Mouse (Mus musculus): Measurements from ENCODE around the gene Srxn1. TPM values are rescaled to one million over a fixed set of nuclear protein-coding genes. Genes with fewer than 3 reads are reported as not detected.

Gene Srxn1
- polyA plus RNA-seq, 1 experiment = 50.2 TPM

DNA sequence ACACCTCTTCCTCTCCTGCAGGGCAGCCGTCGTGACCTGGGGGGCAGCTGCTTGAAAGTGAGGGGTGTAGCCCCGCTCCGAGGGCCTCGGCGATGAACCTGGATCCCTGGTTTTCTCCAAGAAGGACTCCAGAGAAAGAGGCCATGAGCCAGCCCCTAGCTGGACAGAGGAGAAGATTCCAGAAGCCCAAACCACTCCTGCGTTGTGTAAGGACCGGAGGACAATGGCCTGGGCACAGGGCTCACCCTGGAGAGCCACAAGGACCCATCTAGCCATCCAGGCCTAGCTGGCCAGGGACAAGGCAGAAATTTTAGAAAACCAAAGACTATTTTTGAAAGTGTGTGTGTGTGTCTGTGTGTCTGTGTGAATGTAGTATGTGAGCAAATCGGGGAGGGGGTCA is 43.4 kb downstream of the Srxn1 start:
- no peak for TF ChIP-seq CTCF (IDR thresholded peaks at IDR 0.05; ENCODE audit: low read depth, low read length)
- no peak for TF ChIP-seq POLR2A (IDR thresholded peaks at IDR 0.05; ENCODE audit: borderline replicate concordance, low read depth, low read length)
- Histone ChIP-seq H3K4me3 (ENCODE audit: insufficient read depth, low read length) (no peak overlapping the region), H3K4me1 (ENCODE audit: control insufficient read depth, insufficient read depth, low read length) (no peaks in the 10 kb centered on the region), H3K27ac (ENCODE audit: insufficient read depth, low read depth, low read length) (no peak overlapping the region)

DNA sequence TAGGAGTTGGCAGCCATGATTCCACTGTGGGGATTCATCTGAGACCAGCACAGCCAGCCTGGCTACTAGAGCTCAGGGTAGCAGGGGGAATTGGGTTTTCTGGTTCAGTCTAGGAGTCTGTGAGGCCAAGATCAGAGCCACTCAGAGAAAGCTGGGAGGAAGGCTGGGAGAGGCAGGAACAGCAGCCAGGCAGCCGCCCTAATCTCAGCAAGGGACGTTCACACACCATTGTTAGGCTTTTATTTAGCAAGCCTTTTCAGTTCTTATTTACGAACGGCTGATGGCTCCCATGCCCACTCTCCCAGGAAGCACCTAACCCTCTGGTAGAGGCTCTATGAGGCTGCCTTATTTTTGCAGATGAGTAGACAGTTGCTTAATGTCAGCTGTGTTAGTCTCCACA is 44.6 kb downstream of the Srxn1 start:
- no peak overlapping the region for H3K4me3 ChIP-seq (ENCODE audit: insufficient read depth, low read length)
- TF ChIP-seq CTCF (IDR thresholded peaks at IDR 0.05; ENCODE audit: low read depth, low read length) = no peak
- TF ChIP-seq POLR2A (IDR thresholded peaks at IDR 0.05; ENCODE audit: borderline replicate concordance, low read depth, low read length) = no peak
- H3K27ac ChIP-seq (ENCODE audit: insufficient read depth, low read depth, low read length) = no peak overlapping the region
- no peaks in the 10 kb centered on the region for H3K4me1 ChIP-seq (ENCODE audit: control insufficient read depth, insufficient read depth, low read length)

- H3K4me1 ChIP-seq (ENCODE audit: control insufficient read depth, insufficient read depth, low read length) = no peaks in the 10 kb centered on the region
- TF ChIP-seq POLR2A (IDR thresholded peaks at IDR 0.05; ENCODE audit: borderline replicate concordance, low read depth, low read length) = no peak
- no peak for TF ChIP-seq CTCF (IDR thresholded peaks at IDR 0.05; ENCODE audit: low read depth, low read length)
- no peak overlapping the region for H3K4me3 ChIP-seq (ENCODE audit: insufficient read depth, low read length)
- H3K27ac ChIP-seq (ENCODE audit: insufficient read depth, low read depth, low read length) = no peak overlapping the region
Observed at GRCm38 (mm10) chr2:152150373-152150772, 45.1 kb downstream of the Srxn1 start.

DNA sequence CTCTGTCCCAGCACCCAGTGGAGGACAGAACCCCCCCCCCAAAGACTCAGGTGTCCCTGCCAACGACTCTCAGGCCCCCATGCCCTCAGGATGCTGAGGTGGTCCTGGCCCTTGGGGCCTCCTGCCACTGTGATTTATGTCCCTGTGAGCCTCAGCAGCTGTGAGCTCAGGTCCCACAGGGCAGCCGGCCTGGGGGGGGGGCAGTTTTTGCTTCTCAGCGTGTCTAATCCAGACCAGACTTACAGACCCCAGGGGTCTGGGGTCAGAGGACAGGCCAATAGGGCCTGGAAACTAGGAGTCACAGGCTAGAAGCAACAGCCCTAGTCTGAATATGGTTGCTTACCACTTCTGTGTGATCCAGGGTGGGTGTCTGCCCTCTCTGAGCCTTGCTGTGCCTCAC is 48.0 kb downstream of the Srxn1 start:
- Histone ChIP-seq H3K4me3 (ENCODE audit: insufficient read depth, low read length) (no peak overlapping the region), H3K27ac (ENCODE audit: insufficient read depth, low read depth, low read length) (no peak overlapping the region), H3K4me1 (ENCODE audit: control insufficient read depth, insufficient read depth, low read length) (no peaks in the 10 kb centered on the region)
- TF ChIP-seq CTCF (IDR thresholded peaks at IDR 0.05; ENCODE audit: low read depth, low read length) (no peak), POLR2A (IDR thresholded peaks at IDR 0.05; ENCODE audit: borderline replicate concordance, low read depth, low read length) (no peak)

DNA sequence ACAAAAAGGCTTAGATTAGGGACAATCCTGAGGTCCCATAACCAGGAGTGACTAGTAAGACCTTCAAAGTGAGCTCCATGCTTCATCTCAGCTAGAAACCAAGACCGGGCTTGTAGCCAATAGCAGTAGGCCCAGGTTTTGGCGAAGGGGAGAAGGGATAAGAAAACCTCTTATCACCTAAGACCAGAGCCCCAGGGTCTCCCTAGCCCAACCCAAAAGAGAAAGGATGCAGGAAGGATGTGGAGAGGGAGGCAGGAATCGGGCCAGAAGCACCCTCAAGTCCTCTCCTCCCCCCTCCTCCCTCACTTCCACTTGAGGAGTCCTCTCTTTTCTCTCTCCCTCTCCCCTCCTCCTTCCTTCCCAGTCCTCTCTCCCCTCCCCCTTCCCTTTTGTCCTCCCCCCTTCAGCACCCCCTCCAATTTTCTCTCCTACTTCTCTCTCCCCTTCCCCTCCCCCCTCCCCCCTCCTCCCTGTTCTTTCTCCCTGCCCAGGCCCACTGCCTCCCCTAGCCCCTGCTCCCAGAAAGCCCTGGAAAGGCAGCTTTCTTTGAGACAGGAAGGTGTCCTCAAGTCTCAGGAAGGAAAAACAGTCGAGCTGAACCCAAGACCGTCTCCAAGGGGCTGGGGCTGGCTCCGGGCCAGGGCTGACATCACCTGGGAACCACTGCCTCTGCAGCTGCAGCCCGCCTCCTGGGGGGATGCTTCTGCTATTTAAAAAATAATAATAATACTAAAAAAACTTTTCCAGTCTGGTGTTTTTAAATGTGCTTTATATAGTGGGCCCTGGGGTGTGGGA is 50.3 kb downstream of the Srxn1 start:
- no peak overlapping the region for H3K27ac ChIP-seq (ENCODE audit: insufficient read depth, low read depth, low read length)
- no peak for TF ChIP-seq POLR2A (IDR thresholded peaks at IDR 0.05; ENCODE audit: borderline replicate concordance, low read depth, low read length)
- TF ChIP-seq CTCF (IDR thresholded peaks at IDR 0.05; ENCODE audit: low read depth, low read length) = no peak
- no peaks in the 10 kb centered on the region for H3K4me1 ChIP-seq (ENCODE audit: control insufficient read depth, insufficient read depth, low read length)
- H3K4me3 ChIP-seq (ENCODE audit: insufficient read depth, low read length) = no peak overlapping the region

- TF ChIP-seq POLR2A (IDR thresholded peaks at IDR 0.05; ENCODE audit: borderline replicate concordance, low read depth, low read length) = no peak
- TF ChIP-seq CTCF (IDR thresholded peaks at IDR 0.05; ENCODE audit: low read depth, low read length) = no peak
- Histone ChIP-seq H3K27ac (ENCODE audit: insufficient read depth, low read depth, low read length) (no peak overlapping the region), H3K4me1 (ENCODE audit: control insufficient read depth, insufficient read depth, low read length) (no peaks in the 10 kb centered on the region), H3K4me3 (ENCODE audit: insufficient read depth, low read length) (no peak overlapping the region)
Observed at GRCm38 (mm10) chr2:152156471-152156870, 51.2 kb downstream of the Srxn1 start.

DNA sequence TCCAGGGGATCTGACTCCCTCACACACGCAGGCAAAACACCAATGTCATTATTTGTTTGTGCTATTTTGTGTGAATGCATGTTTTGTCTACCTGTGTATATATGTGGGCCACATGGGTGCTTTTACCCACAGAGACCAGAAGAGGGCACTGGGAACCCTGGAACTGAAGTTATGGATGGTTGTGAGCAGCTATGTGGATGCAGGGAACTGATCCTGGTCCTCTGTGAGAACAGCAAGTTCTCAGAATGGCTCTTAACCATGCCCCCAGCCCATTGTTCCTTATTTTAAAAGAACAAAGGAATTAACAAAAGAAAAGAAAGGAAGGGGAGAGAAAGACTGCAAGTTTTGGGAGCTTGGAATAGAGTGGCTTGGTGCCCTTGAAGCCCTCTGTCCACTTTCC is 54.2 kb downstream of the Srxn1 start:
- TF ChIP-seq POLR2A (IDR thresholded peaks at IDR 0.05; ENCODE audit: borderline replicate concordance, low read depth, low read length) (no peak), CTCF (IDR thresholded peaks at IDR 0.05; ENCODE audit: low read depth, low read length) (no peak)
- no peaks in the 10 kb centered on the region for H3K4me1 ChIP-seq (ENCODE audit: control insufficient read depth, insufficient read depth, low read length)
- no peak overlapping the region for H3K4me3 ChIP-seq (ENCODE audit: insufficient read depth, low read length)
- no peak overlapping the region for H3K27ac ChIP-seq (ENCODE audit: insufficient read depth, low read depth, low read length)

Other genes starting within 250 kb of the Srxn1 start
- gene Angpt4, start 194.3 kb upstream of the Srxn1 start, polyA plus RNA-seq (2012; ENCODE audit: insufficient read depth, insufficient read length, missing spikeins) = not detected in 2 replicates
- 19.9 and 20.5 TPM in 2 replicates for gene Fam110a, start 125.3 kb upstream of the Srxn1 start, polyA plus RNA-seq (2012; ENCODE audit: insufficient read depth, insufficient read length, missing spikeins)
- gene Slc52a3, start 109.0 kb upstream of the Srxn1 start, polyA plus RNA-seq (2012; ENCODE audit: insufficient read depth, insufficient read length, missing spikeins) = 0.83 and 1.4 TPM in 2 replicates
- not detected in 2 replicates for gene Scrt2, start 24.0 kb upstream of the Srxn1 start, polyA plus RNA-seq (2012; ENCODE audit: insufficient read depth, insufficient read length, missing spikeins)
- gene Tcf15, start 38.0 kb downstream of the Srxn1 start, polyA plus RNA-seq (2012; ENCODE audit: insufficient read depth, insufficient read length, missing spikeins) = not detected in 2 replicates
- gene Csnk2a1, start 121.3 kb downstream of the Srxn1 start, polyA plus RNA-seq (2012; ENCODE audit: insufficient read depth, insufficient read length, missing spikeins) = 73.6 and 75.1 TPM in 2 replicates
- 60.1 and 63.6 TPM in 2 replicates for gene Tbc1d20, start 188.3 kb downstream of the Srxn1 start, polyA plus RNA-seq (2012; ENCODE audit: insufficient read depth, insufficient read length, missing spikeins)
- 55.3 and 57.2 TPM in 2 replicates for gene Rbck1, start 227.1 kb downstream of the Srxn1 start, polyA plus RNA-seq (2012; ENCODE audit: insufficient read depth, insufficient read length, missing spikeins)
- 1.5 and 1.9 TPM in 2 replicates for gene Trib3, start 238.5 kb downstream of the Srxn1 start, polyA plus RNA-seq (2012; ENCODE audit: insufficient read depth, insufficient read length, missing spikeins)

Measured in bone marrow macrophage, adult 2 months (primary cell).